Mouse (Mus musculus) frontal cortex, postnatal 14 days (tissue): ENCODE data around the gene Cadm1.

Experiments
- DNase-seq, 2 experiments: peaks; one replicate each; pipeline ENCODE4 v3.0.0; 2022; ENCODE audit warnings: low spot score in 2 of 2

Gene Cadm1

GRCm38 (mm10) chr9:47529602-47530450, at the start of gene Cadm1:
Gene Cadm1, plus strand, starts transcription at chr9:47530173.
- peak; percentile 94 for DNase-seq

GRCm38 (mm10) chr9:47484506-47484905, 45.5 kb upstream of the Cadm1 start:
- no peak for DNase-seq

DNA sequence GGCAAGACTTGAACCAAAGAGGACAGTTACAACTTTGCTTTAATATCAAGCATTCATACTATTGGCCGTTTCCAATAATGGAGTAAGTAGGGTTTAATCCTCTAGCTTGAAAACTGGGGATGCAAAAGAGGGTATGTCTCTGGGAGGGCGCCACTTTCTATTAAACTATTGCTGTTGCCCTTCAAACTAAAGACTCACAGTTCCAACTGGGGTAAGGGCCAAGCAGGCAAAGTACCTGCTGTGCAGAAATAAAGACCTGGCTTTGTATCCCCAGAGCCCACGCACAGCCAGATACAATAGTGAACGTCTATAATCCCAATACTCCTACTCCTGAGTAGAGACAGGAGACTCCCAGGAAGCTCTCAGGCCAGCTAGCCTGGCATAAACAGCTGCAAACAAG, 44.8 kb upstream of the Cadm1 start:
- DNase-seq: no peak

GRCm38 (mm10) chr9:47499761-47500160, 30.2 kb upstream of the Cadm1 start:
- DNase-seq: no peak

DNA sequence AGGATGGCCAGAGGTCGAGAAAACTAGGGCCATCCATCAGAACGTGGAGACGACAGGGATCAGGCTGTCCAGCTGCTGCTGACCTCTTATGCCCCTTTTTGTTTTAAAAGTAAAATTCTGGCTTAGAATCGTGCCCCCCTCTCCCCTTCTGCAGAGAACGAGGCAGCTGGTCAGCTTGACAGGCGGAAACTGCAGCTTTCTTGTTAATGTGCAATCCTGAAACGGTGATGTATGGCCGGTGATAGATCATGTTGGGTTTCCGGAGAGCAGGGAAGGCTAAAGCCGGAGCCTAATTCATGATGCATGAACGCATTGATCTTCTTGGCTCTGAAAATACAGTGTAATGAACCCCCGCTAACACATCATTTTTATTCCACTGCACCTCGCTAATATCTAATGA, 24.0 kb upstream of the Cadm1 start:
- DNase-seq: no peak

GRCm38 (mm10) chr9:47506876-47507275, 23.1 kb upstream of the Cadm1 start:
- no peak for DNase-seq

DNA sequence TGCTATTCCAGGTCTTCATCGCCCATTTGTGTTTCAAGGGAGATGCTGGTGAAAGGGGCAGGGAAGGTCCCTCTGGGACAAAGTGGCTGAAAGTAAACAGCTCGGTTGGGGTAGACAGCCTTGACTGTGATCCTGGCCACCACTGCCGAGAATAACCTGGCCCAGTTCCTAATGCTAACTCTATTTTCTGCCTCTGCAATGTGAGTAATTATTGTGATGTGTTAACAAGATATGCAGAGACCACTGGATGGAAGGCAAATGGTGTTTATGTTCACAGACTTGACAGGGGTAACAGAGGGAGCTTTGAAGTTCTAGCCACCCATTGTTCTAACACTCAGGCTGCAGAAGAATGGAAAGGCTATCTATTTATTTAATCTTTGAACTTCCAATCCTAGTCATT, 21.9 kb upstream of the Cadm1 start:
- DNase-seq: no peak

- no peak for DNase-seq
Measured at GRCm38 (mm10) chr9:47512521-47512920, 17.5 kb upstream of the Cadm1 start.

DNA sequence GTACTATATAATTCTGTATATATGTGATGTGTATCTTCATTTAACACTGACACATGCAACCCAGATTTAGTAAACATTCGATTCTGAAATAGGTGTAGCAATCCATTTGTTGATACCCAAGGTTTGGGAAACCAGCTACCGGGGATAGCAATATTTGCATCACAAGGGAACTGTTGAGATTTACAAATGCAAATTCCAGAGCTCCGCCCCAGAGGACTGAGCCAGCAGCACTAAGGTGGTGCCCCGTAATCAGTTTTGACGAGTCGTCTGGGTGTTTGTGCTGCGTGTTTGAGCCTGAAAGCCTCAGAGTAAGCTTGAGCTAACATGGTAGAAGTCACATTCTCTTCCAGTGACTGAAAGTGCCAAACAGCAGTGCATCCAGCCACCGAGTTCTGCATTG, 15.7 kb upstream of the Cadm1 start:
- DNase-seq: no peak

DNA sequence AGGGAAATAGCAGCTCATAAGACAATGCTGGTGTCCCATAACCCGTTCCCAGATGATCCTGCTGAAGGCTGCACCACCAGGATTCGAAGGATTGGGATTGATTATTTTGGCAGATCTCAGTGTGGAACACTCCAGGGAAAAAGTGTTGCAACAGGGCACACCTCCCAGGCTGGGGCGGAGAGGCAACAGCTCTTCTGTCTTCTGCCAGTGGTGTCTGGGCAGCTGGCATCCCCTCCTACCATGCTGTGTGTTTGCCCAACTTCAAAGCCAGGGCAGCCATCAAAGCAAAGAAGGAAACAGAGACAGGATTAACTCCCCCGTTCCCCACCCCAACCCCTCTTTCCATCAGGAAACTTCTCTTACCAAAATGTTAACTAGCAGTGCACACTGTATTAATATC, 13.7 kb upstream of the Cadm1 start:
- DNase-seq: no peak

DNA sequence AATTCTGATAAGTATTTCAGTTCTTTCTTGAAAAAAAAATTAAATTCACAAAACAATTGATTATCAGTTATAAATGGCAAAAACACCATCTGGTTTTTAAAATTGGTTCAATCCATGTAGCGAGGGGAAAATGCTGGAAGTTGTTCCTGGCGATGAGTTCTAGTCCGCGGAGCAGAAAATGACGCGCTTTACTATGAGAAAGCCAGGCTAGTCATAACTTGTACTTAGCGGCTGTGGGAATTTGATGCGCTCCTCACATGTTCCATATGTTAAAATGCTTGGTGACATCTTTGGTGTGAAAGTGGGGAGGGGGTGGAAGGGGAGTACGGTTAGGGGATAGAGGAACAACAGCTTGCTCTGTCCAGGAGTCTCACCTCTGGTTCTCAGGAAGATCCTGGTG, 2.7 kb upstream of the Cadm1 start:
- DNase-seq: no peak

- DNase-seq: no peak
Measured at GRCm38 (mm10) chr9:47527741-47528140, 2.2 kb upstream of the Cadm1 start.

GRCm38 (mm10) chr9:47529182-47529581, 791 bp upstream of the Cadm1 start:
- no peak for DNase-seq

DNA sequence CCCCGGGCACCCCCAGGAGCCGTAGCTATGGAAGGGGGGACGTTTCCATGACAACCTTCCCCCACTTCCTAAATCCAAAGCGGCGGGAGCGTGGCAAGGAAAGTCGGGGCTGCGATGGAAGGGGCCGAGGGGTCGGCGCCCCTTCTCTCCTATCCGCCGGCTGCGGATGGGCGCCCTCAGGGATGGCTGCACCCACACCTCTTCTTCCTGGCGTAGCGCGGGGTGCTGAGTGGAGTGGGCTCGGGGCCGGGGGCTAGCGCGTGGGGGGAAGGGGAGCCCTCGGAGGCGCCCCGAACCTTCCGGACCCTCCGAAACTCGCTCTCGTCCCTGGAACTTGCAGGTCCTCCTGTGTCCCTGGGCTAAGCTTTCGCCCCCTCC, 560 bp downstream of the Cadm1 start:
- DNase-seq: no peak

GRCm38 (mm10) chr9:47530922-47531850, 1.2 kb downstream of the Cadm1 start:
- peak; percentile 45 to 60 for DNase-seq

- DNase-seq: peak in 1 of 2 experiments; percentile 25
Measured at GRCm38 (mm10) chr9:47532215-47532865, 2.4 kb downstream of the Cadm1 start.

DNA sequence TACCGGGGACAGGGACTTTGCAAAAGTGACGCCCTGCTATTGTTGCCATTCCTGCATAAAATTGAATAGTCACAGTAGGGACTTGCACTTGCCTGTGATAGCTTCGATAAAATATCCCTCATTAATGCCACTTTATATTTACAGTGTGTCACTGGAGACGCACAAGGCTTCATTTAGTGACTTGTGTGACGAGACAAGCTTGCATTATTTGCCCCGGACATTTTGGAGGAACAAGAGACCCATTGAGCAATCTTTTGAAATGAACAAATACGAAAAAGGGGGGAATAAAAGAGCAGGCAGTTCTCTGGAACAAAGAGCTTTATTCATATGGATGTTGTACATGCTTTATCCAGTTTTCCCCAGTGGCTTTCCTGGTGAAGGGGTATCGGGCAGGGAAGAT, 3.5 kb downstream of the Cadm1 start:
- DNase-seq: no peak

DNA sequence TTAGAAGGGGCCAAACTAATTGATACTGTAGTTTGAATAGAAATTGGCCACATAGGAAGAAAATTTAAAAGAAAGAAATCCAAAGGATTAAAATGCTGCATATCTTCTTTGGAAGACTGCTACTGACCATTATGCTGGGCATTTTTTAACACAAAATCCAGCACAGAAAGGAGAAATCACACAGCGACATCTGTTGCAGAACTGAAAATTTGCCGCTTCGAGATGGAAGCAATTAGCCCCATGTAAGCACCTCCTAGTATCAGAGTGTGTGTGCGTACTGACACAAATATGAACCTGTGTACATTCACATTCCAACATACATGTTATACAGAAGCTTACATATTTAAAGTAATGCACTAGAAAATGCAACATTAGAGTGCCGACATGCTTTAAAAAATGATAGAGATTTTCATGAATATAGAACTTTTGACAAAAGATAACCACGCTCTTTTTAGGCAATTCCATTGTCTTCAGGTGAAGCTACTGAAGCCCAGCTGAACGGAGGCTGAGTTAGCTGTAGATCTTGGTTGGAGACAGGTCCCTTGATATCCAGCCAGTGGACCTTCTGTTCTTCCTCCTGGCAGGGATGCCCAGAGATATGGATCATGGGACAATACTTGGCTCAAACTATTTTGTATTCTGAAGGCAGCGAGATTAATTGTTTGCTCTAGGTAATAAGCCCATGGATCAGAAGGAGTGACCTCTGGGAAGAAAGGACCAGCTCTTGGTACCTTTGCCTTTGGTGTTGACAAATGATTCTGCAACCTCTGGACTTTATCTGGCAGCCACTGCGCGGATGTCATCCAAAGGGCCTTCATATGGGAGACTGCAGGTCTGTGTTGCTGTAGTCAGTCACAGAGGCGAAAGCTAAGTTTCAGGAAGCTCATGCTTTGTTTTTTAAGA, 4.9 kb downstream of the Cadm1 start:
- DNase-seq: no peak

GRCm38 (mm10) chr9:47545245-47545644, 15.3 kb downstream of the Cadm1 start:
- DNase-seq: no peak

DNA sequence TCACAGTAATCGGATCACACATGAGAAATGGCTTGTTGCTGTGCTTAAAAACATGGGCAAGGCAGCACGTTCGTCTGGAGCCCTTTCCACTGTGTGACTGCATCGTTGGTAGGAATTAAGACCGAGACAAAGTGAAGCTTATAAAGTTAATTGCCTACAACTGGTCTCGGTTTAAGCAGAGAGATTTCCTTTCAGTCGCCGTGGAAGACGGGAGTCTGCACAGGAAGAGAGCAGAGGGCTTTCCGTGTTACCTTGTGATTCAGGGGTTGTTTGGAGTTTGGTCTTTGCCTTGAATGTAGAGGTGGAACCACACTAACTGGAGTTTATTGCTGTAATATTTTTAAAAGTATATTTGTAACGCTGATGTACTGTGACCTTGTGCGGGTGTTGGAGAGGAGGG, 15.7 kb downstream of the Cadm1 start:
- no peak for DNase-seq

GRCm38 (mm10) chr9:47548402-47548801, 18.4 kb downstream of the Cadm1 start:
- no peak for DNase-seq
